Mouse (Mus musculus): ENCODE results near the gene Mrpl17. TPM values are rescaled to one million over a fixed set of nuclear protein-coding genes. Genes with fewer than 3 reads are reported as not detected.

The Mrpl17 gene
- polyA plus RNA-seq, 1 experiment from 2014 or later, result 394 TPM

DNA sequence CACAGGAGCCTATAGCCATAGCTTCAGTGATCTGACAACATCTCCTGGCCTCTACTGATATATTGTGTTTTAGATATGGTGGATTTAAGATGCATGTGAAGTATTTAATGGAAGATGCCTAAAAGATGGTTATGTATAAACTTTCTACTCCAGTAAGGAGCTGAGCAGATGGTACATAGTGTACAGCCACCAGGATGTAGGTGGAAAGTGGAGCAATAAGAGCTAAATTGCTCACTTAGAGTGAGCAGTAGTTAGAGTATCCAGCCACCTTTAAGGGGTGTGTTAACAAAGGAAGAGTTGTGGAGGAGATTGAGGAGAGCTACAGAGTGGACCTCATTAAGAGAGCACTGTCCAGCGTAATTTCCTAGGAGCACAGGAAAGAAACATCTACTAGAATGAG is 19.8 kb downstream of the Mrpl17 start:
- 77% methylated on average over 1 of the region's 1 CpGs for WGBS
- H3K36me3 ChIP-seq (ENCODE audit: control insufficient read depth, insufficient read depth, low read length), result no peaks in the 10 kb centered on the region
- H3K4me3 ChIP-seq (ENCODE audit: low read length), result no peak overlapping the region
- H3K9ac ChIP-seq (ENCODE audit: low read depth, low read length), result no peak overlapping the region
- H3K4me2 ChIP-seq (ENCODE audit: low read depth, low read length), result no peak overlapping the region
- peaks cover 6% of the 10 kb centered on the region; the same call in 1 of the 2 replicates for H3K4me1 ChIP-seq (ENCODE audit: control insufficient read depth, insufficient read depth, low read length)
- no peaks in the 10 kb centered on the region; the same call in 1 of the 2 replicates for H3K27me3 ChIP-seq (replicated peaks; ENCODE audit: control insufficient read depth, insufficient read depth, low read length)
- no peak overlapping the region for H3K27ac ChIP-seq (ENCODE audit: low read length)
- no peak for ATAC-seq
- no peaks in the 10 kb centered on the region for H3K9me3 ChIP-seq (ENCODE audit: control insufficient read depth, low read length)

DNA sequence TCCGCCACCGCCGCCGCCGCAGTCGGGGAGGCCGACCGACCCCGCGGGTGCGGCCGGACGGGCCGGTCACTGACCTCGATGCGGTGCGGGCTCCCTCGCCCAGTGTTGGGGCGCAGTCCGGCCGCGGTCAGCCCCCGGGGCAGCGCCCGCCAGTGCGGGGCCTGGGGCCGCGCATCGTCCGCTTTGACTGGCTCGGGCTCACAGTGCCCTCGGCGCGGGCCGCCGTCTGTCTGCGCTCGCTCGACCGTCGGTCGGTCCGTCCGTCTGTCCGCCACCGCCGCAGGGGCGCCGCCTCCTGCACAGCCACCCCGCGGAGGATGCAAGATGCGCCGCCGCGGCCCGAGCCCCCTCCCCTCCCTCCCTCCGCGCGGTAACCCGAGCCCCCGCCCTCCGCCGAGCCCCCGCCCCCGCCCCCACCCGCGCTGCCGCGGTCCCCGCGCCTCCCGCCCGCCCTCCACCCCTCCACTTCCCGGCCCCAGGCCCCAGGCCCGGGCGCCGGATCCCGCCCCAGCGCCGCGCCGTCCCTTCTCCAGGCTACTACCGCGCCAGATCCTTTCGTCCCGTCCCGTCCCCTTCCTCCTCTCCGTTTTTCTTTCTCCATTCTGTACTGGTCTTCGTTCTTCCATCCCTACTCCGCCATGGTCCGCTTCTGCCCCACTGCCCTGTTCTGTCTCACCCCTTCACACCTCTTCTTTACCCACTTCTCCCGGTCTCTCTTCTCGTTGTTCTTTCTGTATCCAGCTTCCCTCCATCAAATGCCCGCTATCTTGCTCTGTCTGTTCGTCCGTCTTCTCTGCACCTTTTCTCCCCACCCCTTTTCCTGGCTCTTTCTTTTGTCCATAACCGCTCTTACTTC is 23.4 kb downstream of the Mrpl17 start, which contains the start of gene Dchs1:
Gene Dchs1, minus strand, starts transcription at position 370 of the 856 bp plus-strand sequence.
- no peaks in the 10 kb centered on the region; the same call in 1 of the 2 replicates for H3K27me3 ChIP-seq (replicated peaks; ENCODE audit: control insufficient read depth, insufficient read depth, low read length)
- H3K9me3 ChIP-seq (ENCODE audit: control insufficient read depth, low read length), result no peaks in the 10 kb centered on the region
- under 1% methylated on average over 51 of the region's 97 CpGs for WGBS
- H3K27ac ChIP-seq (ENCODE audit: low read length), result peak within 1 kb of the TSS; percentile 78
- no peaks in the 10 kb centered on the region for H3K36me3 ChIP-seq (ENCODE audit: control insufficient read depth, insufficient read depth, low read length)
- H3K4me2 ChIP-seq (ENCODE audit: low read depth, low read length), result peak within 1 kb of the TSS; percentile 69
- peaks cover 20% of the 10 kb centered on the region; the same call in 1 of the 2 replicates for H3K4me1 ChIP-seq (ENCODE audit: control insufficient read depth, insufficient read depth, low read length)
- peak within 1 kb of the TSS; percentile 72 for H3K4me3 ChIP-seq (ENCODE audit: low read length)
- H3K9ac ChIP-seq (ENCODE audit: low read depth, low read length), result peak within 1 kb of the TSS; percentile 85
- ATAC-seq, result peak; percentile 77

DNA sequence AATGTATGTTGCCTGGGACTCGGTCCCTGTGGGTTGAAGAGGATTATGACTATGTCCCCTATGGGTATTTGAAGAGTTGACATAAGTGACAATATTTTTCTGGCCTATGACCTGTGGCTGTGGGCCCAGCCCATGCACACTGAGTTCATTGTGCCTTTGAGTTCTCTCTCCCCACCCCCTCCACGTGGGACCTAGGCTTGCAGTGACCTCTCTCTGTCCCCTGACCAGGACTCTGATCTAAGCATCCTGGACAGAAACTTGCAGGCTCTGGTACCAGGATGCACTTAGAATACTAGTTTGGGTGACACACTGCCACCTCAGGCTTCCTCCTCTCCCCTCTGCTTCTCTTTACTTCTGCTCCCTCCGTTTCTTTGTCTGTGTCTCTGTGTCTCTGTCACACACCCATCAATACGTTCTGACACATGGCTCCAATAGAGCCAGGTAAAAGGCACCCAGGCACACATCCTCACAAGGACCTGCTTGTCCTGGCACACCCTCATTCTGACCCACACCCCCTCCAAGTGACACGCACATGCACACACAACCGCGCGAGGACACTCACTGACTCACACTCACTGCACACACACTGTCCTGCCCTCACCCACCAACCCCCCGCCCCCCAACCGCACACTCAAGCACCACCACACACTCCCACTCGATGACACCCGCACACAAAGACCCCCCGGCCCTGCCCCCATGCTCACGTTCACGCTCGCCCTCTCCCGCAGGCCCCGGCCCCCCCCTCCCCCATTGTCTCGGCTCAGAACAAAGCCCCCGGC is 24.2 kb downstream of the Mrpl17 start:
- Histone ChIP-seq H3K9ac (ENCODE audit: low read depth, low read length) (peak overlapping the region; percentile 85), H3K4me1 (ENCODE audit: control insufficient read depth, insufficient read depth, low read length) (peaks cover 20% of the 10 kb centered on the region; the same call in 1 of the 2 replicates), H3K27ac (ENCODE audit: low read length) (peak overlapping the region; percentile 78), H3K36me3 (ENCODE audit: control insufficient read depth, insufficient read depth, low read length) (no peaks in the 10 kb centered on the region), H3K4me2 (ENCODE audit: low read depth, low read length) (peak overlapping the region; percentile 69), H3K9me3 (ENCODE audit: control insufficient read depth, low read length) (no peaks in the 10 kb centered on the region), H3K27me3 (replicated peaks; ENCODE audit: control insufficient read depth, insufficient read depth, low read length) (no peaks in the 10 kb centered on the region; the same call in 1 of the 2 replicates), H3K4me3 (ENCODE audit: low read length) (peak overlapping the region; percentile 72)
- peak; percentile 60 for ATAC-seq
- WGBS, result 6% methylated on average over 19 of the region's 20 CpGs

DNA sequence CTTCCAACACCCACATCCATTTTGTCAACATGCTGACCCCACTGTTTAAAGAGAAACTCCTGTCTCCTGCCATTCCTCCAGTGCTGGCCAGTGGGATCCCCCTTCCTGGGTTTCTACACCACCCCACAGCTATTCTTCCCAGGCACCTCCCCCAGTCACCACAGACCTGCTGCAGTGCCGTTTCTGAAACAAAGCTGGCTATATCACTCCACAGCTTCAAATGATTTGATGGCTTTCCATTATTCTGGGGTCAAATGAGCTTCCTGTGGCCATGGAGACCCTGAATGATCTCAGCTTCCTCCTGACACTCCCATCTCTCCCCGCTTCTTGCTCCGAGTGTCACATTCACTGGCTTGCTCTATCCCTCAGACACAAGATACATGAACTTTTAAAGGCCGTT is 26.3 kb downstream of the Mrpl17 start:
- Histone ChIP-seq H3K27ac (ENCODE audit: low read length) (no peak overlapping the region), H3K27me3 (replicated peaks; ENCODE audit: control insufficient read depth, insufficient read depth, low read length) (no peaks in the 10 kb centered on the region; the same call in 1 of the 2 replicates), H3K4me2 (ENCODE audit: low read depth, low read length) (no peak overlapping the region), H3K9ac (ENCODE audit: low read depth, low read length) (no peak overlapping the region), H3K36me3 (ENCODE audit: control insufficient read depth, insufficient read depth, low read length) (no peaks in the 10 kb centered on the region), H3K4me1 (ENCODE audit: control insufficient read depth, insufficient read depth, low read length) (peaks cover 20% of the 10 kb centered on the region; the same call in 1 of the 2 replicates), H3K4me3 (ENCODE audit: low read length) (no peak overlapping the region), H3K9me3 (ENCODE audit: control insufficient read depth, low read length) (no peaks in the 10 kb centered on the region)
- WGBS, result 33% methylated on average over 4 of the region's 4 CpGs
- ATAC-seq, result no peak

DNA sequence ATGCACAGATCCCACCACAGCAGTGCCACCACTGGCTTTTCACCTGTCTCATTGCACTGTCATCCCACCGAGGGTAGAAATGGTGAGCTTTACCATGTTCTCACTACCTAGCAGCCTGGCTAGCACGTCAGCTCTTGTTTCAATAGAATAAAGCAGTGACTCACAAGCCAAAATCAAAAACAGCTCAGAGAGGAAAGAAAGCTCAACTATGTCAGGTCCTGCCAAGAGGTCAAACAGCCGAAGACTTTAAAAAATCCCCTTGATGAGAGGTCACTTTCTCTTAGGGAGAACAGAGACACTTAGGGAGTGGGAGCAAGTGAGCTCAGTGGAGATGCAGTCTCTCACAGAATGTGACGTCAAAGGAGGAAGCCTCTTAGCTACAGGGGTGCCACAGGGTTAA is 27.0 kb downstream of the Mrpl17 start:
- H3K27ac ChIP-seq (ENCODE audit: low read length), result no peak overlapping the region
- no peaks in the 10 kb centered on the region for H3K9me3 ChIP-seq (ENCODE audit: control insufficient read depth, low read length)
- 46% methylated on average over 4 of the region's 4 CpGs for WGBS
- no peak for ATAC-seq
- H3K4me3 ChIP-seq (ENCODE audit: low read length), result no peak overlapping the region
- H3K27me3 ChIP-seq (replicated peaks; ENCODE audit: control insufficient read depth, insufficient read depth, low read length), result no peaks in the 10 kb centered on the region; the same call in 1 of the 2 replicates
- H3K36me3 ChIP-seq (ENCODE audit: control insufficient read depth, insufficient read depth, low read length), result no peaks in the 10 kb centered on the region
- no peak overlapping the region for H3K9ac ChIP-seq (ENCODE audit: low read depth, low read length)
- H3K4me1 ChIP-seq (ENCODE audit: control insufficient read depth, insufficient read depth, low read length), result peaks cover 27% of the 10 kb centered on the region
- H3K4me2 ChIP-seq (ENCODE audit: low read depth, low read length), result no peak overlapping the region

DNA sequence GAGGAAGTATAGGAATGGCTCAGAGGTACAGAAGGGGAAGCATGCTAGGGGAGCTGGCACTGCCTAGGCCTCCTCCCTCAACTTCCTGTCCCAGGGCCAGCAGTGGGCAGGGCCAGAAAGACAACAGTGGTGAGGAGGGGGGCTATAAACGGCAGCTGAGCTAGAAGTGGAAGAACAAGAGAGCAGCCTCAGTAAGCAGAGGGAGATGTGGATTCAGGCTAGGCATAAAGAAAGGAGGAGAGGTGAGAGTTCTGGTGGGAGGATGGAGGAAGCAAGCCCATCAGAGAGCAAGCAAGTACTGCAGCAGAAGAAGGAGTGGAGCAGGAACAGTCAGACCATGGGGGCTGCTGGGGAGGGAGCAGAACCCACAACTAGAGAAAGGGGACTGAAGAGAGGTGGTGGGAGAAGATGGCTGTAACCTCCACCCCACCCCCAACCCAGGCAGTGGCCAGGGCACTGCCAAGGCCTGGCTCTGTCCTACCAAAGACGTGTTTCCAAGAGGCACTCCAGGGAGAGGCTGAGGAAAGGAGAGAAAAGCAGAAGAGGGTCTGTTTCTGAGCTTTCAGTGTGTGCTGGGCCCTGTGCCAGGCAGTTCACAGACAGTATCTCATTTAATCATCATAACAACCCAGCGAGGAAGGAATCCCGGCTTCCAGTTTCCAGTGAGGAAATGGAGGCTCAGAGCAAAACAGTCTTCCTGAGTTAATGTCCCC is 32.2 kb downstream of the Mrpl17 start:
- H3K36me3 ChIP-seq (ENCODE audit: control insufficient read depth, insufficient read depth, low read length), result no peaks in the 10 kb centered on the region
- H3K27me3 ChIP-seq (replicated peaks; ENCODE audit: control insufficient read depth, insufficient read depth, low read length), result no peaks in the 10 kb centered on the region
- peaks cover 21% of the 10 kb centered on the region for H3K4me1 ChIP-seq (ENCODE audit: control insufficient read depth, insufficient read depth, low read length)
- H3K27ac ChIP-seq (ENCODE audit: low read length), result peak overlapping the region; percentile 91
- H3K4me3 ChIP-seq (ENCODE audit: low read length), result peak overlapping the region; percentile 5; the same call in 1 of the 2 replicates
- ATAC-seq, result peak; percentile 87
- H3K4me2 ChIP-seq (ENCODE audit: low read depth, low read length), result peak overlapping the region; percentile 48
- H3K9ac ChIP-seq (ENCODE audit: low read depth, low read length), result peak overlapping the region; percentile 52
- no peaks in the 10 kb centered on the region for H3K9me3 ChIP-seq (ENCODE audit: control insufficient read depth, low read length)
- 24% methylated on average over 4 of the region's 4 CpGs for WGBS

DNA sequence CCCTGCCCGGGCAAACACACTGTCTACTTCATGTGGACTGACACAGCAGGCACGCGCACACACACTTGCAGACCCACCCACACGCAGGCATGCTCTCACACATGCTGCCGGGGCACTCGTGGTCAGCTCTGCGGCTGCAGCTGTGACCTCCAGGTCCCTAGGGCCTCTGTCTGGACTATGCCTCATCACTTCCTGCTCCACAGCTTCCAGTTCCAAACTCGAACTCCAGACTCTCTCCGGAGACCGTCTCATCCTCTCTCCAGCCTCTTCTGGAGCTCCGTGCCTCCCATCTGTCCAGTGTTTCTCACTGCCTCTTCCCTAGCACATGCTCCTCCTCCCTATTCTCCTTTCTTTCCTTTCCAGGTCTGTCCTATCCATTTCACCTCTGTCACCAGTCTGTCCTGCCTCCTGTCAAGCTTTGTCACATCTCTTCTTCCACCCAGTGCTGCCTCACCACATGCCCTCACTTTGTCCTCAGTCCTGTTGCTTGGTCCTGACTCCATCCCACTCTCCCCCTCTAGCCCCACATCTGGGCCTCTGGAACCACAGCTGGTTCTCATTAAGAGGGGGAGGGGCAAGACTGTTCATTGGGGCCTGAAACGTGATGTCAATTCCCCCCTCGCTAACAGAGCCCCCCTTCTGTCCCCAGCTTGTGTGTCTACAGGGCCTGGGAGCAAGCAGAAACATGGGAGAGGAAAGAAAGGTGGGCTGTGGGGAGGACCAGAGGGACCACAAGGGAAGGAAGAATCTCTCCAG is 32.9 kb downstream of the Mrpl17 start:
- no peaks in the 10 kb centered on the region for H3K27me3 ChIP-seq (replicated peaks; ENCODE audit: control insufficient read depth, insufficient read depth, low read length)
- H3K36me3 ChIP-seq (ENCODE audit: control insufficient read depth, insufficient read depth, low read length), result no peaks in the 10 kb centered on the region
- 34% methylated on average over 13 of the region's 13 CpGs for WGBS
- peaks cover 20% of the 10 kb centered on the region for H3K4me1 ChIP-seq (ENCODE audit: control insufficient read depth, insufficient read depth, low read length)
- H3K4me3 ChIP-seq (ENCODE audit: low read length), result peak overlapping the region; percentile 33
- H3K9ac ChIP-seq (ENCODE audit: low read depth, low read length), result peak overlapping the region; percentile 52
- peak overlapping the region; percentile 91 for H3K27ac ChIP-seq (ENCODE audit: low read length)
- H3K4me2 ChIP-seq (ENCODE audit: low read depth, low read length), result peak overlapping the region; percentile 48
- ATAC-seq, result peak; percentile 79
- H3K9me3 ChIP-seq (ENCODE audit: control insufficient read depth, low read length), result no peaks in the 10 kb centered on the region

DNA sequence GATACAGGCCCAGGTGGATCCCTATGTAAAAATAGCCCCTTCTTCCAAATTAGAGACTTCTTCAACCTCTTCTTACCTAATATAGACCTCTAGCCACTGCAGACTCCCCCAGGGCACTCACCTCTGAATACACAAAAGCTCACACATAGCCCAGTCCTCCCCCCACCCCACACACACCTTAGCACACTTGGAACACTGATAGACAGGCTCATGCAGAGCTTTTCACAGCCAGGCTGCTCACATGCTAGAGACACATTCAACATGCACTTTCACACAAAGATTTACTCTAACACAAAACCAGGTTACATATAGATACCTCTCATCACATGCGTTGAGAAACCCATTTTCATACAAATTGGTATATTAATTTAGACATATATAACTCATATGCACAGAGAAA is 33.6 kb downstream of the Mrpl17 start:
- Histone ChIP-seq H3K27ac (ENCODE audit: low read length) (peak overlapping the region; percentile 91), H3K36me3 (ENCODE audit: control insufficient read depth, insufficient read depth, low read length) (no peaks in the 10 kb centered on the region), H3K4me2 (ENCODE audit: low read depth, low read length) (peak overlapping the region; percentile 48; the same call in 1 of the 2 replicates), H3K27me3 (replicated peaks; ENCODE audit: control insufficient read depth, insufficient read depth, low read length) (no peaks in the 10 kb centered on the region), H3K9me3 (ENCODE audit: control insufficient read depth, low read length) (no peaks in the 10 kb centered on the region), H3K9ac (ENCODE audit: low read depth, low read length) (no peak overlapping the region), H3K4me1 (ENCODE audit: control insufficient read depth, insufficient read depth, low read length) (peaks cover 20% of the 10 kb centered on the region), H3K4me3 (ENCODE audit: low read length) (no peak overlapping the region)
- WGBS, result 91% methylated on average over 1 of the region's 1 CpGs
- ATAC-seq, result no peak

Measured in intestine, embryonic 16.5 days (tissue).